Mouse (Mus musculus) limb, embryonic 11.5 days (tissue): ENCODE measurements around the gene Dip2b. TPM values are rescaled to one million over a fixed set of nuclear protein-coding genes. Genes with fewer than 3 reads are reported as not detected.

Experiments used
- ATAC-seq: fragments of 200-750 bp; cut with Nextera tagmentation; 2 replicates; pipeline ENCODE4 v1.8.0; 2017; ENCODE audit warnings: low read depth; ENCODE audit not compliant: insufficient number of reproducible peaks, low FRiP score, low TSS enrichment
- DNase-seq: peaks from one replicate; pipeline ENCODE4 v3.0.0-alpha.2; 2015; ENCODE audit warnings: low spot score
- H3K27ac ChIP-seq: fragments of 300-500 bp; sonication (generic); replicated peaks from 2 replicates; pipeline ENCODE4 v1.5.1; 2014; ENCODE audit warnings: low read depth, mild to moderate bottlenecking, low read length
- H3K27me3 ChIP-seq: fragments of 300-500 bp; sonication (generic); 2 replicates; pipeline ENCODE4 v1.6.1; 2014; ENCODE audit warnings: mild to moderate bottlenecking, low read length, mixed read lengths; ENCODE audit not compliant: control insufficient read depth, insufficient read depth
- H3K36me3 ChIP-seq: fragments of 300-500 bp; sonication (generic); 2 replicates; pipeline ENCODE4 v1.6.1; 2014; ENCODE audit warnings: mild to moderate bottlenecking, low read length, moderate library complexity, mixed read lengths; ENCODE audit not compliant: control insufficient read depth, insufficient read depth
- H3K4me1 ChIP-seq: fragments of 300-500 bp; sonication (generic); 2 replicates; pipeline ENCODE4 v1.6.1; 2014; ENCODE audit warnings: low read length, mixed read lengths; ENCODE audit not compliant: control insufficient read depth, insufficient read depth
- H3K4me2 ChIP-seq: fragments of 300-500 bp; sonication (generic); 2 replicates; pipeline ENCODE4 v1.6.1; 2014; ENCODE audit warnings: low read depth, mild to moderate bottlenecking, moderate library complexity; ENCODE audit not compliant: severe bottlenecking
- H3K4me3 ChIP-seq: fragments of 300-500 bp; sonication (generic); 2 replicates; pipeline ENCODE4 v1.5.1; 2014; ENCODE audit warnings: low read depth, low read length
- H3K9ac ChIP-seq: fragments of 300-500 bp; sonication (generic); 2 replicates; pipeline ENCODE4 v1.6.1; 2014; ENCODE audit warnings: mild to moderate bottlenecking, low read length
- H3K9me3 ChIP-seq: fragments of 300-500 bp; sonication (generic); 2 replicates; pipeline ENCODE4 v1.6.1; 2016; ENCODE audit warnings: low read length; ENCODE audit not compliant: control insufficient read depth
- WGBS: fragments of 180-500 bp; shearing (Covaris S2); extraction: QIAGEN DNeasy Blood & Tissue Kit; methylation state at CpG from one replicate; pipeline ENCODE4 v1.1.7; 2014; 5-methylcytosine and 5-hydroxymethylcytosine counted together
- polyA plus RNA-seq: library from polyadenylated mRNA; unstranded; fragments of >200 nt; fragmentation: Nextera tagmentation; extraction: Ambion mirVana; gene quantifications from 2 replicates; pipeline ENCODE4 v1.2.1, GENCODE M21; 2014

Dip2b gene
- polyA plus RNA-seq, 1 experiment from 2014 or later: 18.5 TPM

GRCm38 (mm10) chr15:100082733-100083132 is 44.3 kb downstream of the Dip2b start:
- H3K4me2 ChIP-seq: no peak overlapping the region

DNA sequence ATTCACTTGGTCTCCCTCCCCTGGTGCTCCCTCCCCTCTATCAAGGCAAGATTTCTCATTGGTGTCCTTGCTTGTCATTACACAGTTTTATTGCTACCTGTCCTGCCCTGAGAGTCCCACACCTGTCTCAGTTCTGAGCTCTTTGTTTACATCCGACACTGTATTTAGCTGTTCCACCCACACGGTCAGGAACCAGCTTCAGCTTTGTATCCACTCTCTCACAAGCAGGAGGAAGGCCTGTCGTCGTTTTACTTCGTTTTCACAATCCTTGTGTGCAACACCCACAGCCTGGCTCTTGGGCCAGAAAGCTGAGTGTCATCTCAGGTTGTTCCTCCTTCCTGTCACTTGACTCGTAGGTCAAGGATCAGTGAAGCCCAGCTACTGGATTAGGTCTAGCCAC is 45.4 kb downstream of the Dip2b start:
- DNase-seq (no peak), ATAC-seq (no peak)
- no peak overlapping the region for H3K9ac ChIP-seq
- no peak overlapping the region for H3K4me2 ChIP-seq
- H3K36me3 ChIP-seq: no peaks in the 10 kb centered on the region
- no peaks in the 10 kb centered on the region for H3K4me1 ChIP-seq
- H3K9me3 ChIP-seq: no peaks in the 10 kb centered on the region
- no peak overlapping the region for H3K4me3 ChIP-seq
- no peaks in the 10 kb centered on the region for H3K27me3 ChIP-seq
- WGBS: 81% methylated on average over 6 of the region's 6 CpGs
- H3K27ac ChIP-seq: no peak overlapping the region

More at GRCm38 (mm10) chr15:100082733-100083132, 44.3 kb downstream of the Dip2b start:
- Histone ChIP-seq H3K4me3 (no peak overlapping the region), H3K4me1 (no peaks in the 10 kb centered on the region), H3K27me3 (no peaks in the 10 kb centered on the region), H3K36me3 (no peaks in the 10 kb centered on the region), H3K9me3 (no peaks in the 10 kb centered on the region), H3K27ac (no peak overlapping the region), H3K9ac (no peak overlapping the region)
- ATAC-seq (no peak), DNase-seq (no peak)
- WGBS: 96% methylated on average over 5 of the region's 5 CpGs

- H3K4me3 ChIP-seq: no peak overlapping the region
- H3K9ac ChIP-seq: no peak overlapping the region
- no peak overlapping the region for H3K27ac ChIP-seq
- no peaks in the 10 kb centered on the region for H3K9me3 ChIP-seq
- H3K4me2 ChIP-seq: no peak overlapping the region
- ATAC-seq (no peak), DNase-seq (no peak)
- H3K27me3 ChIP-seq: no peaks in the 10 kb centered on the region
- WGBS: 86% methylated on average over 4 of the region's 4 CpGs
- H3K4me1 ChIP-seq: peaks cover 2% of the 10 kb centered on the region; the same call in 1 of the 2 replicates
- H3K36me3 ChIP-seq: no peaks in the 10 kb centered on the region
Observed at GRCm38 (mm10) chr15:100084882-100085281, 46.4 kb downstream of the Dip2b start.

GRCm38 (mm10) chr15:100088021-100088420 is 49.6 kb downstream of the Dip2b start:
- H3K4me1 ChIP-seq: peaks cover 17% of the 10 kb centered on the region
- WGBS: 80% methylated on average over 7 of the region's 7 CpGs
- H3K9ac ChIP-seq: no peak overlapping the region
- H3K4me2 ChIP-seq: no peak overlapping the region
- DNase-seq (no peak), ATAC-seq (no peak)
- H3K4me3 ChIP-seq: no peak overlapping the region
- no peak overlapping the region for H3K27ac ChIP-seq
- no peaks in the 10 kb centered on the region for H3K36me3 ChIP-seq
- H3K9me3 ChIP-seq: no peaks in the 10 kb centered on the region
- H3K27me3 ChIP-seq: no peaks in the 10 kb centered on the region

GRCm38 (mm10) chr15:100089645-100090053 is 51.2 kb downstream of the Dip2b start:
- Histone ChIP-seq H3K4me2 (no peak overlapping the region), H3K9me3 (no peaks in the 10 kb centered on the region), H3K36me3 (no peaks in the 10 kb centered on the region), H3K27me3 (no peaks in the 10 kb centered on the region), H3K27ac (no peak overlapping the region), H3K4me3 (no peak overlapping the region), H3K4me1 (peaks cover 17% of the 10 kb centered on the region), H3K9ac (no peak overlapping the region)
- WGBS: 28% methylated on average over 8 of the region's 8 CpGs
- peak; percentile 67 for DNase-seq
- peak; percentile 62; the same call in 1 of the 2 replicates for ATAC-seq

GRCm38 (mm10) chr15:100091818-100092217 is 53.4 kb downstream of the Dip2b start:
- 65% methylated on average over 8 of the region's 8 CpGs for WGBS
- ATAC-seq: no peak
- Histone ChIP-seq H3K4me1 (peaks cover 17% of the 10 kb centered on the region), H3K4me2 (no peak overlapping the region), H3K27ac (no peak overlapping the region), H3K36me3 (no peaks in the 10 kb centered on the region), H3K4me3 (no peak overlapping the region), H3K27me3 (no peaks in the 10 kb centered on the region), H3K9me3 (no peaks in the 10 kb centered on the region), H3K9ac (no peak overlapping the region)
- DNase-seq: no peak

DNA sequence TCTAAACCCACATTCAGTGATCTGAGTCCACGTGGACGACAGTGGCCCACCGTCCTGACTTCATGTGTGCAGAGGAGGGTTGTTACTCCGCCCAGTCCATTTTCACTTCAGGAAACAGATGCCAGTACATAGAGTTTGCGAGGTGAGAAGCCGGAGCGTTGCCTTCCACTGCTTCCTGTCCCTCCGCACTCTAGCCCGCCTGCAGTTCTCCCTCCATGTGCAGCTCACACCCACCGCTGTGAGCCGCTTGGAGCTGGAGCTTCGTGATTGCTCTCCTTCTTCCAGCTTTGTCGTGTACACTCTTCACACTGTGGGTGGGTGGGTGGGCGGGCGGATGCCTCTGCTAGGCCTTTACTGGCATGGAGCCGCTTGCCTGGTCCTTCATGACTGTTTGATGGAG is 53.8 kb downstream of the Dip2b start:
- Histone ChIP-seq H3K9me3 (no peaks in the 10 kb centered on the region), H3K27me3 (no peaks in the 10 kb centered on the region), H3K4me3 (no peak overlapping the region), H3K4me2 (no peak overlapping the region), H3K27ac (no peak overlapping the region), H3K9ac (no peak overlapping the region), H3K36me3 (no peaks in the 10 kb centered on the region), H3K4me1 (peaks cover 17% of the 10 kb centered on the region)
- peak; percentile 52 for DNase-seq
- ATAC-seq: 0 out of 2 replicates have a peak, but pooled peaks have one; percentile 13
- WGBS: 28% methylated on average over 16 of the region's 16 CpGs

DNA sequence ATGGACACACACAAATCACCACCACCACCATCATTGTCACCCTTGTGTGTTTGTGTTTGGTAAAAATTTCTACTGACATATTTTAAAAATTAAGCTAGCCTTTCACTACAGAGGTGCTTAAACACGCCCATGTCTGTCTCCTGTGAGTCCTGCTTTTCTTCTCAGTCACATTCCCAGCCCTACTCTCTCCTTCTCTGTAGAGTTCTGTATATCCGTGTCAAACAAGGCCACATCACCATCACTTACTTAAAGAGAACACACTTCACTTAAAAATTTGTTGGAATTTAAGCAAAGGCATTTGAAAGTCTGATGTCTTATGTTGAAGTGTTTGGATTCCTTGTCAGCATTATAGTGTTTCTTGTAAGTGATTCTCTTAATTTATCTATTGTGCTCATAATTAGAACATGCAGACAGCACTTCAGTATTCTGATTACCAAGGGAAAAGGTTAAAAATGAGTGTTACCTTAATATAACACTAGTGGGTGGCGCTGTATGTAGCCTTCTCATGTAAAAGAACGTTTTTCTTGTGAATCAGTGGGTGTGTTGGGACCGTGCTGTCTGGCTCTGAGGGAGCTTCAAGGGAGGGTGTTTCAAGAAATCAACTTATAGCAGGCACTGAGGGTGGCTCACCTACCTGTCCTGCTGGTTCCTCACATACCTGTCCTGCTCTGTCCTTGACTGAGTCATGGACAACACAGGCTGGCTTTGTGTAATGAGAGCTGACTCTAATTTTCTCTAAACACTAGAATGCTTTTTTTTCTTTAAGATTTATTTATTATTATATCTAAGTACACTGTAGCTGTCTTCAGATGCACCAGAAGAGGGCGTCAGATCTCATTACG is 58.3 kb downstream of the Dip2b start:
- no peak for DNase-seq

More for the DNA sequence above, 58.3 kb downstream of the Dip2b start:
- 82% methylated on average over 6 of the region's 7 CpGs for WGBS
- no peak for ATAC-seq
- no peak overlapping the region for H3K4me2 ChIP-seq
- H3K4me3 ChIP-seq: no peak overlapping the region
- no peaks in the 10 kb centered on the region for H3K9me3 ChIP-seq
- no peaks in the 10 kb centered on the region for H3K27me3 ChIP-seq
- no peaks in the 10 kb centered on the region for H3K36me3 ChIP-seq
- no peak overlapping the region for H3K27ac ChIP-seq
- peaks cover 16% of the 10 kb centered on the region for H3K4me1 ChIP-seq
- H3K9ac ChIP-seq: no peak overlapping the region
